Mouse (Mus musculus) forebrain, embryonic 16.5 days (tissue): Measurements from ENCODE around the gene C1qc. TPM values are rescaled to one million over a fixed set of nuclear protein-coding genes. Genes with fewer than 3 reads are reported as not detected.
A peak's percentile ranks its signal among the peaks of the same experiment; 100 is the strongest.

Experiments
- ATAC-seq: fragments of 200-750 bp; cut with Nextera tagmentation; 2 replicates; pipeline ENCODE4 v1.8.0; 2017; ENCODE audit warnings: mild to moderate bottlenecking, moderate library complexity
- H3K27ac ChIP-seq: fragments of 300-500 bp; sonication (generic); 2 replicates; pipeline ENCODE4 v1.5.1; 2014; ENCODE audit warnings: low read length, control low read depth
- H3K27me3 ChIP-seq: fragments of 300-500 bp; sonication (generic); replicated peaks from 2 replicates; pipeline ENCODE4 v1.6.1; 2014; ENCODE audit warnings: low read length; ENCODE audit not compliant: control insufficient read depth, insufficient read depth
- H3K36me3 ChIP-seq: fragments of 300-500 bp; sonication (generic); 2 replicates; pipeline ENCODE4 v1.6.1; 2014; ENCODE audit not compliant: control insufficient read depth, insufficient read depth
- H3K4me1 ChIP-seq: fragments of 300-500 bp; sonication (generic); replicated peaks from 2 replicates; pipeline ENCODE4 v1.6.1; 2014; ENCODE audit warnings: low read length; ENCODE audit not compliant: control insufficient read depth, insufficient read depth
- H3K4me2 ChIP-seq: fragments of 300-500 bp; sonication (generic); 2 replicates; pipeline ENCODE4 v1.6.1; 2014; ENCODE audit warnings: mild to moderate bottlenecking, low read length, control low read depth
- H3K4me3 ChIP-seq: fragments of 300-500 bp; sonication (generic); replicated peaks from 2 replicates; pipeline ENCODE4 v1.5.1; 2014; ENCODE audit warnings: mild to moderate bottlenecking, low read length, control low read depth
- H3K9ac ChIP-seq: fragments of 300-500 bp; sonication (generic); replicated peaks from 2 replicates; pipeline ENCODE4 v1.6.1; 2014; ENCODE audit warnings: low read depth, low read length, control low read depth
- H3K9me3 ChIP-seq: fragments of 300-500 bp; sonication (generic); 2 replicates; pipeline ENCODE4 v1.6.1; 2016; ENCODE audit warnings: low read length; ENCODE audit not compliant: control insufficient read depth
- WGBS: fragments of 180-500 bp; shearing (Covaris S2); extraction: QIAGEN DNeasy Blood & Tissue Kit; methylation state at CpG from one replicate; pipeline ENCODE4 v1.1.7; 2014; 5-methylcytosine and 5-hydroxymethylcytosine counted together
- polyA plus RNA-seq: library from polyadenylated mRNA; unstranded; fragments of >200 nt; fragmentation: Nextera tagmentation; extraction: Ambion mirVana; gene quantifications from 2 replicates; pipeline ENCODE4 v1.2.1, GENCODE M21; 2015

The C1qc gene
- polyA plus RNA-seq = 13.9 and 17.6 TPM in 2 replicates

DNA sequence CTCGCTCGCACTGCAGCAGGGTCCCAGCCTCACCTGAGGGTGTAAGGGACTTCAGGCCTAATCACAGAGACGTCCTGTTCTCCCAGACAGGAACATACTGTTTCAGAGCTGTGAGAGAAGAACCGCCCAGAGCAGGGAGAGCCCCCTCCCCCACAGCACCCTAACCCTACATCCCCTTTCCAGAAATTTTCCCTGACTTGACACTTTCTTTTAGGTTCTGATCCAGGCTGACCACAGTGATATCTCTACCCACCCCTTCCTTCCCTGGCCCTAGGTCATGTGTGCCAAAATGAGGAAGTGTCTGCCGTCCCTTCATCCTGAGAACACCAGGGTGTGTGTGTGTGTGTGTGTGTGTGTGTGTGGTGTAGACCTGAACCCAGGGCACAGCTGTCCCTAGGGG lies at the start of gene C1qc:
TSS of gene C1qc (minus strand) at position 255 of the 400 bp plus-strand sequence.
- 0 out of 2 replicates have a peak within 1 kb of the TSS, but pooled peaks have one; percentile 5 for H3K9ac ChIP-seq
- H3K27me3 ChIP-seq = peaks cover 20% of the 10 kb centered on the region
- no peaks in the 10 kb centered on the region for H3K9me3 ChIP-seq
- H3K4me1 ChIP-seq = peaks cover 4% of the 10 kb centered on the region; the same call in 1 of the 2 replicates
- H3K4me3 ChIP-seq = no peak within 1 kb of the TSS
- H3K27ac ChIP-seq = no peak within 1 kb of the TSS
- WGBS = 78% methylated on average over 5 of the region's 5 CpGs
- ATAC-seq = no peak
- H3K4me2 ChIP-seq = no peak within 1 kb of the TSS
- no peaks in the 10 kb centered on the region for H3K36me3 ChIP-seq

DNA sequence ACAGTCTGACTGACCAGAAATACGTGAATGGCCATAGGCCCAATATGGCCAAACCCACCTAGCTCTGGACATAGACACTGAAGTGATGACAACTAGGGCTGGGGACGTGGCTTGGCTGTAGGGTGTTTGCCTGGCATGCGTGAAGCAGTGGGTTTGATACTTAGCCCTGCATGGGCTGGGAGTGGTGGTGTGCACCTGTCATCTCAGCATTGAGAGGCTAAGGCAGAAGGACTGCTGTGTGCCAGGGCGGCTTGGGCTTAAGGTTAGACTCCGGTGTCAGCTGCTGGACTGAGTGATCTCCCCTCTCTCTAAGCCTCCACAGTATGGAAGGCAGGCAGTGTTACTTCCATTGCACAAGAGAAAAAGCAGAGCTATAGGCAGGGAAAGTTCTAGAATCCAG lies 45.1 kb upstream of the C1qc start:
- Histone ChIP-seq H3K27me3 (no peaks in the 10 kb centered on the region), H3K4me3 (no peak overlapping the region), H3K9ac (no peak overlapping the region), H3K4me2 (no peak overlapping the region), H3K27ac (no peak overlapping the region), H3K4me1 (peaks cover 7% of the 10 kb centered on the region), H3K36me3 (no peaks in the 10 kb centered on the region), H3K9me3 (no peaks in the 10 kb centered on the region)
- 84% methylated on average over 5 of the region's 5 CpGs for WGBS
- no peak for ATAC-seq

DNA sequence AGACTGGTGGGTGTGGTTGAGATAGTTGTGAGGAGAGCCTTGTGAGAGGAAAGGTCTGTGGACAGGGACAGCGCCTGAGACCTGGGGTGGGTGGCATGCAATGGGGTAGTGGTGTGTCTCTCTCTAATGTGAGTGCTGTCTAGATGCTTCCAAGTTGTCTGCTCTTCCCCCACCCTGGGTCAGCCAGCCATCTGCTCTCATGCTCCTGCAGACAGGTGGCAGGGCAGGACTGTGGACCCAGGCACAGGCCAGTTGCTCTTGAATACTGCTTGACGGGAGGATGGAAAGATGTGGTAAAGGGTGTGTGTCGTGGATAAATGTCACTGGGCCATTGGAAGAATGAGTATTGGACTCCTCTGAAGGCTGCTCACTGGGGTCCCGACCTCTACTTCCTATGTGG lies 44.5 kb upstream of the C1qc start:
- Histone ChIP-seq H3K4me2 (no peak overlapping the region), H3K4me3 (no peak overlapping the region), H3K4me1 (0 out of 2 replicates have a peak, but pooled peaks cover 2% of the 10 kb centered on the region), H3K27me3 (no peaks in the 10 kb centered on the region), H3K9ac (no peak overlapping the region), H3K27ac (no peak overlapping the region), H3K36me3 (no peaks in the 10 kb centered on the region), H3K9me3 (no peaks in the 10 kb centered on the region)
- ATAC-seq = no peak
- WGBS = 80% methylated on average over 4 of the region's 4 CpGs

DNA sequence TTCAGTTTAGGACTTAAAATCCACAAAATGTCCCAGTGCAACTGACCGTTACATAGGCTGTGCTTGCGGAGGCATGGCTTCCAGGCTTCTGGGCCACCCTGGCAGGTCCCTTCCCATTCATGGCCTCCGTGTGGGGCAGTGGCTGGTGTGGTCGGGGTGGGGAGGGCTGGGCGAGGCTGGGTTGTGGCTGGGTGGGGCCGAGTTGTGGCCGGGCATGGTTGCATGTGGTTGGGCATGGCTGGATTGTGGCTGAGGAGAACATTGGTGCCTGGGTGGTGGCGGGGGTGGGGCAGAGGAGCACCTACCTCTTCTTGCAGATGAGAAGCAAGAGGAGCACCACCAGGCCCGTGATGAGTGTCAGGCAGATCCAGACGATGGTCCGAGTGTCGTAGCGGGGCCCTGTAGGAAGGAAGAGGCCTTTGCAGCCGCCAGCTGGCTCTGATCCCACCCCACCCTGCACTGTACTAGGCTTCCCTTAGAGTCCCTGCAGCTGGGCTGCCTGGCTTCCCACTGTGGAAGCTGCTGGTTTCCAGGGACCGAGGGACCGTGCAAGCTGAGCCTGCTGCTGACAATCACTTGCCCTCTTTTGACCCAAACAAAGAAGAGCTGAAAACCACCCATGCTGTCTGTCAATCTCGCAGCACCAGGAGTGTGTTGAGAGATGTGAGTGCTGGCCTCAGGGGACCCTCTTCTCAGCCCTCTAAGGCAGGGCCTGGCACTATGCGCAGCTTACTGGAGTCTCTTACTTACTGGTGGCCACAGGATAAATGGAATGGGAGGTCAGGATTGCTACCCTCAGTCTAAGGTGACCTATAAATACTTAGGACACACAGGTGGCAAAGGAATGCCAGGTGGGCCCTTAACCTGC lies 42.1 kb upstream of the C1qc start:
- Histone ChIP-seq H3K4me2 (no peak overlapping the region), H3K27me3 (no peaks in the 10 kb centered on the region), H3K9me3 (no peaks in the 10 kb centered on the region), H3K36me3 (no peaks in the 10 kb centered on the region), H3K4me1 (0 out of 2 replicates have a peak, but pooled peaks cover 2% of the 10 kb centered on the region), H3K9ac (no peak overlapping the region), H3K4me3 (no peak overlapping the region), H3K27ac (no peak overlapping the region)
- peak; percentile 72 for ATAC-seq
- WGBS = 44% methylated on average over 18 of the region's 18 CpGs

DNA sequence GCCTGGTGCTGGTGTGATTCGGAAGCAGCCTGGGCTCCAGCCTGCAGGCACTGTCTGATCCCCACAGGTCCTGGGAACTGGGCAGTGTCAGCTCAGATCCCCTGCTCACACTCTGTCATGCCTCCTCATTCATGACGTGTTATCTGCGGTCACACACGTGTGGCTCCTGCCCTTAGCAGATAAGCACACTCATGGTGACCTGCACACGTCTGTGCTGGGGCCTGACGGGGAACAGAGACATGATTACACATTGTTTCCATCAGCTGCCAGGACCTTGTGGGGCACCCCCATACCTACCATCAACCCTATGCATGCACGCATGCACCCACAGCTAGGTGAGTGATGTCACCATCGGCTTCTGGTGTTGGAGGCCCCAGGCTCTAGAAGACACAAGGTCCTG lies 37.6 kb upstream of the C1qc start:
- WGBS = 86% methylated on average over 8 of the region's 8 CpGs
- ATAC-seq = no peak
- Histone ChIP-seq H3K9ac (no peak overlapping the region), H3K4me1 (0 out of 2 replicates have a peak, but pooled peaks cover 4% of the 10 kb centered on the region), H3K27me3 (peaks cover 14% of the 10 kb centered on the region; the same call in 1 of the 2 replicates), H3K4me2 (no peak overlapping the region), H3K9me3 (no peaks in the 10 kb centered on the region), H3K36me3 (no peaks in the 10 kb centered on the region), H3K4me3 (no peak overlapping the region), H3K27ac (no peak overlapping the region)

DNA sequence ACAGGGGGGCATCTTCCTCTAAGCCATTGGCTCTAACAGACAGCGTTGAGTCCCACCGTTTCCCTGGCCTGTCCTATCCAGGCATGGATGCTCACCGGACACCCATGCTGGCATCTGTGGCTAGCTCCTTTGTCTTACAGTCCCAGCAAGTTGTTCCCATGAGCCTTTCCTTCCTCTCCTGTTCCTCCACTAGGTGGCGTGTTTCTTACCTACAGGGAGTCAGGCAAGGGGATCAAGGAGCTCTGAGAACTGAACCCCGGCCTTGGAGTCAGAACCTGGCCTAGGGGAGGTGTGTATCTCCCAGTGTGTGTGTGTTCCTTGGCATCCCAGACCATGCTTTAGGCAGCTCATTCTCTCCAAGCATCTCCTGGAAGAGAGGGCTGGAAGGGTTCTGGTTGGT lies 36.1 kb upstream of the C1qc start:
- Histone ChIP-seq H3K4me3 (no peak overlapping the region), H3K27ac (no peak overlapping the region), H3K9ac (no peak overlapping the region), H3K27me3 (peaks cover 19% of the 10 kb centered on the region), H3K4me2 (no peak overlapping the region), H3K4me1 (0 out of 2 replicates have a peak, but pooled peaks cover 2% of the 10 kb centered on the region), H3K9me3 (no peaks in the 10 kb centered on the region), H3K36me3 (no peaks in the 10 kb centered on the region)
- no peak for ATAC-seq
- 6% methylated on average over 5 of the region's 5 CpGs for WGBS

DNA sequence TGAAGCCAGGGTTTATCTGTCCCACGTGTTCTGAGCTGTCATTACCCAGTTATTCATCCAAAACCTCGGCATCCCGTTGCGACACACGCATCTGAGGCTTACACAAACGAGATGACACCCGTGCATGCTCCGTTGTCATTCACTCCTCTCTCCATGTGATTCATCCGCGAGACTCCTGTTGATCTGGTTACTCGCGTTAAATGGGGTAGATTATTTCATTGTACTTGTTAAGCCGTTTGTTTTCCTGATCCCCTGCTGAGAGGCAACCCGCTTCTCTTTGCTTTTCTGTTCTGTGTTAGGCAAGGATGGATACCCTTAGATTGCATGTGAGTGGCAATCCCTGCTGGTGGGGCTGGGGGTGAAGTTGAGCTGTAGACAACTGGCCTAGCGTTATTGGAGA lies 32.9 kb upstream of the C1qc start:
- H3K4me1 ChIP-seq = peaks cover 5% of the 10 kb centered on the region; the same call in 1 of the 2 replicates
- no peaks in the 10 kb centered on the region for H3K9me3 ChIP-seq
- no peak overlapping the region for H3K4me2 ChIP-seq
- no peak overlapping the region for H3K27ac ChIP-seq
- no peak overlapping the region for H3K9ac ChIP-seq
- peaks cover 23% of the 10 kb centered on the region for H3K27me3 ChIP-seq
- no peak overlapping the region for H3K4me3 ChIP-seq
- H3K36me3 ChIP-seq = no peaks in the 10 kb centered on the region
- ATAC-seq = no peak
- 3% methylated on average over 15 of the region's 15 CpGs for WGBS

DNA sequence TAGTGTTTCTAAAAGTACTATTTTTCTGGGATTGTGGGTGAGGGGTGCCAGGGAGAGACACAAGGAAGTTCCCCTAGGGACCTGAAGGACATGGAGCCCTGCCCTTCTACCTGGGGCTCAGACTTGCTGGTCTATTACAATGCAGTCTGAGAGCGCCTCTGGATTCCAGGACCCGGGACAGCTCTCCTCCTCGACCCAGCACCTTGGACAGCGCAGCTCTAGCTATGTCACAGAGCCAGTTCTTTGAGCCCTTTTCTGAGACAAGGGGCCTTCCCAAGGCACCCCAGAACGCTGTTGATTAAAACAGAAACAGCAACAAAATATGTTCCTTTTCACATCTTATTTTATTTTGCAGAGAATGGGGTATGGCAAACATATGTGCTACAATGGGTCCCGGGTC lies 31.7 kb upstream of the C1qc start:
- Histone ChIP-seq H3K27me3 (peaks cover 23% of the 10 kb centered on the region), H3K4me3 (no peak overlapping the region)

DNA sequence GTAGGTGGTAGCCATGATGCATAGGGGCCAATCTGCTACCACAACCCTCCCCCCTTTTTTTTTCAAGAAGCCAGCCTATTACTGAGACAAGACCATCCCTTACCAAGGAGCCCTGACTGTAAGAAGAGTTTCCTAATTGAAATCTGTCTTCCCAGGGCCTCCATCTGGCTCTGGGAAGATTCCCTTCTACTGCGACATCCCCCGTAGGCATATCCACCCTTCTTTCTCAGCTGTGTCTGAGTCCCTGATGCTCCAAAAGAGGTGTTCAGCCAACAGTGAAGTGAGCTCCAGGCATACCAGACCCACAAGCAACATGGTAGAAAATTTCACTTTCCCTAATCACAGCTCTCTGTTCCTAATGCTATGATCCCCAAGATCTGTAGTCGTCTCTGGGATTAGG lies 26.7 kb upstream of the C1qc start:
- Histone ChIP-seq H3K9me3 (no peaks in the 10 kb centered on the region), H3K27ac (no peak overlapping the region), H3K36me3 (no peaks in the 10 kb centered on the region), H3K4me1 (peaks cover 16% of the 10 kb centered on the region), H3K27me3 (peaks cover 15% of the 10 kb centered on the region; the same call in 1 of the 2 replicates), H3K4me2 (no peak overlapping the region), H3K4me3 (no peak overlapping the region), H3K9ac (no peak overlapping the region)
- ATAC-seq = no peak
- WGBS = 70% methylated on average over 3 of the region's 3 CpGs

More for the DNA sequence above, 31.7 kb upstream of the C1qc start:
- Histone ChIP-seq H3K9me3 (no peaks in the 10 kb centered on the region), H3K4me2 (no peak overlapping the region), H3K4me1 (peaks cover 5% of the 10 kb centered on the region; the same call in 1 of the 2 replicates), H3K9ac (no peak overlapping the region), H3K27ac (no peak overlapping the region), H3K36me3 (no peaks in the 10 kb centered on the region)
- 4% methylated on average over 6 of the region's 6 CpGs for WGBS
- ATAC-seq = no peak
